Mouse (Mus musculus): ENCODE results near the gene Nckipsd.

DNA sequence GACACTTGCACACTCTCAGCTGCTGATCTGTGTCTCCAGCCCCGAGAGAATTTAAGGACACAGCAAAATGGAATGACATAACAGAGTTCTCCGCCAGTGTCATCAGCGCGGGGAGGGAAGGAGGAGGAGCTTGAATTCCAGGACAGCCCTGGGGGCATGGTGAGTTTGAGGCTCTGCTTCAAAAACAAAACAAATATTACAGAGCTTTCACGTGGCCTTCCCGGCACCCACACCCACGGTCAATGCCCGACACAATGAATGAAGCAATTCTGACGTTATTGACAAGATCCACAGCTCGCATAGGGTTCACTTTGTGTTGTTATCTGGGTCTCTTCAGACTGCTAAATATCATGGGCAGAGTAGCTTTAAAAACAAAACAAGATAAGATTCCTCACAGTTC, 43.2 kb upstream of the Nckipsd start:
- TF ChIP-seq POLR2A (IDR thresholded peaks at IDR 0.05; ENCODE audit: insufficient read length, low read depth) = no peak
- TF ChIP-seq E2F4 (IDR thresholded peaks at IDR 0.05; ENCODE audit: insufficient read depth) = no peak
- TF ChIP-seq MYOG (IDR thresholded peaks at IDR 0.05; ENCODE audit: control insufficient read depth in 1 of 3, insufficient read depth in 1 of 3, insufficient read length in 2 of 3, low read depth in 2 of 3) = no peak
